Mouse (Mus musculus): ENCODE measurements at regions not wholly inside any gene's neighbourhood (a gene's known extent, or its start where the extent isn't known, plus 50 kb on each side); places are given as distances from the start of the nearest gene placed in this dataset.

GRCm38 (mm10) chr12:26620501-26621134 lies 151.6 kb downstream of the Cmpk2 start:
- no peaks in the 10 kb centered on the region for H3K9me3 ChIP-seq (ENCODE audit: control insufficient read depth, low read length)
- H3K9ac ChIP-seq (ENCODE audit: low read depth, low read length) = no peak overlapping the region
- no peak overlapping the region for H3K4me2 ChIP-seq (ENCODE audit: low read depth, low read length)
- H3K4me3 ChIP-seq (ENCODE audit: low read length) = no peak overlapping the region
- 66% methylated on average over 8 of the region's 8 CpGs for WGBS
- H3K27ac ChIP-seq (ENCODE audit: low read length) = no peak overlapping the region
- H3K36me3 ChIP-seq (ENCODE audit: control insufficient read depth, insufficient read depth, low read length) = no peaks in the 10 kb centered on the region
- H3K27me3 ChIP-seq (replicated peaks; ENCODE audit: control insufficient read depth, insufficient read depth, low read length) = no peaks in the 10 kb centered on the region
- ATAC-seq = no peak
- no peaks in the 10 kb centered on the region for H3K4me1 ChIP-seq (ENCODE audit: control insufficient read depth, insufficient read depth, low read length)

- H3K4me1 ChIP-seq (ENCODE audit: control insufficient read depth, insufficient read depth, low read length) = no peaks in the 10 kb centered on the region
- H3K4me3 ChIP-seq (ENCODE audit: low read length) = no peak overlapping the region
- no peaks in the 10 kb centered on the region for H3K9me3 ChIP-seq (ENCODE audit: control insufficient read depth, low read length)
- H3K9ac ChIP-seq (ENCODE audit: low read depth, low read length) = no peak overlapping the region
- H3K27me3 ChIP-seq (replicated peaks; ENCODE audit: control insufficient read depth, insufficient read depth, low read length) = no peaks in the 10 kb centered on the region
- no peak overlapping the region for H3K4me2 ChIP-seq (ENCODE audit: low read depth, low read length)
- no peak overlapping the region for H3K27ac ChIP-seq (ENCODE audit: low read length)
- H3K36me3 ChIP-seq (ENCODE audit: control insufficient read depth, insufficient read depth, low read length) = no peaks in the 10 kb centered on the region
- 81% methylated on average over 3 of the region's 3 CpGs for WGBS
- no peak for ATAC-seq
Observed at GRCm38 (mm10) chr12:26617969-26618368, 149.0 kb downstream of the Cmpk2 start.

- no peak overlapping the region for H3K4me2 ChIP-seq (ENCODE audit: low read depth, low read length)
- H3K27me3 ChIP-seq (replicated peaks; ENCODE audit: control insufficient read depth, insufficient read depth, low read length) = no peaks in the 10 kb centered on the region
- WGBS = 77% methylated on average over 11 of the region's 11 CpGs
Observed at GRCm38 (mm10) chr12:26613086-26613705, 144.2 kb downstream of the Cmpk2 start.

DNA sequence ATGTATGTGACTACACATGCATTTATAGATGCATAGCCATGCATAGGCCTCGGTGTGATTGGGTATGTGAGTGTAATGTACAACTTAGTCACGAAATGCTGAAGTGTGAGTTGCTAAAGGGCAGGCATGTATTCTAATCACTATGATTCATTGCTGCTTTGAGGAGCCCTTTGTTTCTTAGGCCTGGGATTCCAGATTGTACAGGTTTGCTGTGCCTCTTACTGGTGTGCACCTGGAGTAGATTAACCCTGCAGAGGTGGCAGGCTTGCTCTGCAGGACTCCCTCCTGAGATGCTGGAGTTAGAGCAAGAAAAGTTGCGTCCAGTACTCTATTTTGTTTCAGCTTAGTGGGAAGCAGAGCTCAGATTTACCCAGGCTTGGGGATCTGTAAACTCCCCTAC lies 141.1 kb downstream of the Cmpk2 start:
- H3K27me3 ChIP-seq (replicated peaks; ENCODE audit: control insufficient read depth, insufficient read depth, low read length) = no peaks in the 10 kb centered on the region
- H3K4me2 ChIP-seq (ENCODE audit: low read depth, low read length) = no peak overlapping the region
- H3K4me3 ChIP-seq (ENCODE audit: low read length) = no peak overlapping the region
- H3K4me1 ChIP-seq (ENCODE audit: control insufficient read depth, insufficient read depth, low read length) = no peaks in the 10 kb centered on the region
- 85% methylated on average over 3 of the region's 3 CpGs for WGBS
- no peak overlapping the region for H3K9ac ChIP-seq (ENCODE audit: low read depth, low read length)
- no peak for ATAC-seq
- no peaks in the 10 kb centered on the region for H3K9me3 ChIP-seq (ENCODE audit: control insufficient read depth, low read length)
- H3K27ac ChIP-seq (ENCODE audit: low read length) = no peak overlapping the region
- no peaks in the 10 kb centered on the region for H3K36me3 ChIP-seq (ENCODE audit: control insufficient read depth, insufficient read depth, low read length)

More at GRCm38 (mm10) chr12:26613086-26613705, 144.2 kb downstream of the Cmpk2 start:
- H3K9me3 ChIP-seq (ENCODE audit: control insufficient read depth, low read length) = no peaks in the 10 kb centered on the region
- no peak overlapping the region for H3K27ac ChIP-seq (ENCODE audit: low read length)
- H3K9ac ChIP-seq (ENCODE audit: low read depth, low read length) = no peak overlapping the region
- ATAC-seq = no peak
- no peaks in the 10 kb centered on the region for H3K36me3 ChIP-seq (ENCODE audit: control insufficient read depth, insufficient read depth, low read length)
- H3K4me1 ChIP-seq (ENCODE audit: control insufficient read depth, insufficient read depth, low read length) = no peaks in the 10 kb centered on the region
- H3K4me3 ChIP-seq (ENCODE audit: low read length) = no peak overlapping the region

DNA sequence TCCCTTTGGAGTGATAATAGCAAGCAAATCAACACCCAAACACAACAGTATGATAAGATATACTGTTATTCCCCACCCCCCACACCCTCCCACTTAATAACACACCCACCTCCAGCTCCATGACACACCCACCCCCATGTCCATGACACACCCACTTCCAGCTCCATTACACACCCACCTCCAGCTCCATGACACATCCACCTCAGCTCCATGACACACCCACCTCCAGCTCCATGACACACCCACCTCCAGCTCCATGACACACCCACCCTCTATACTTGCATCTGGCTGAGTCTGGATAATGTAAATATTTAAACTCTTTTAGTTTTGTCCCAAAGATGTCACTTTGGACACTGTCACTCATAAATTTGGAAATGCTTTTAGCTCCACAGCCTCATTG lies 129.5 kb downstream of the Cmpk2 start:
- Histone ChIP-seq H3K27me3 (replicated peaks; ENCODE audit: control insufficient read depth, insufficient read depth, low read length) (no peaks in the 10 kb centered on the region), H3K4me1 (ENCODE audit: control insufficient read depth, insufficient read depth, low read length) (no peaks in the 10 kb centered on the region), H3K27ac (ENCODE audit: low read length) (no peak overlapping the region), H3K4me3 (ENCODE audit: low read length) (no peak overlapping the region), H3K9me3 (ENCODE audit: control insufficient read depth, low read length) (no peaks in the 10 kb centered on the region), H3K36me3 (ENCODE audit: control insufficient read depth, insufficient read depth, low read length) (no peaks in the 10 kb centered on the region), H3K9ac (ENCODE audit: low read depth, low read length) (no peak overlapping the region), H3K4me2 (ENCODE audit: low read depth, low read length) (no peak overlapping the region)
- ATAC-seq = peak; percentile 62

- Histone ChIP-seq H3K27ac (ENCODE audit: low read length) (no peak overlapping the region), H3K27me3 (replicated peaks; ENCODE audit: control insufficient read depth, insufficient read depth, low read length) (no peaks in the 10 kb centered on the region), H3K9ac (ENCODE audit: low read depth, low read length) (no peak overlapping the region), H3K4me2 (ENCODE audit: low read depth, low read length) (no peak overlapping the region), H3K9me3 (ENCODE audit: control insufficient read depth, low read length) (no peaks in the 10 kb centered on the region), H3K4me1 (ENCODE audit: control insufficient read depth, insufficient read depth, low read length) (no peaks in the 10 kb centered on the region), H3K36me3 (ENCODE audit: control insufficient read depth, insufficient read depth, low read length) (no peaks in the 10 kb centered on the region), H3K4me3 (ENCODE audit: low read length) (no peak overlapping the region)
- ATAC-seq = no peak
Observed at GRCm38 (mm10) chr12:26592125-26592524, 123.1 kb downstream of the Cmpk2 start.

DNA sequence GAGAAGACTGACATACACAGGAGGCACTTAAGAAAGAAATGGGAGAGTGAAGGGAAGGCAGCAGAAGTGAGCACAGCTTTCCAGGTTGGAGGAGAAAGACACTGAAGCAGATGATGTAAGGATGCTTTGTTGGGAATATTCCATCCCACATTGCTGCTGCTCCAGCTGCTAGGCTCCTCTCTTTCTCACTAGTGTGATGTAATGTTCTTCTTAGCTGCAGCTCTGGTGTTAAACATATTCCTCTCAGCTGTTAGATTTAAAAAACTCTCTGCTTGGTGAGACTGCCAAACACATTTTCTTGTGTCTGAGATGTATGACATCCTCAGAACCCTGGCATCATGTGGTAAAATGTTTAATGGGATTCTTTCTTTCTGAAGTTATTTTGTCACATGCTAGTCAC lies 120.1 kb downstream of the Cmpk2 start:
- no peak overlapping the region for H3K9ac ChIP-seq (ENCODE audit: low read depth, low read length)
- H3K4me3 ChIP-seq (ENCODE audit: low read length) = no peak overlapping the region
- H3K4me2 ChIP-seq (ENCODE audit: low read depth, low read length) = no peak overlapping the region

DNA sequence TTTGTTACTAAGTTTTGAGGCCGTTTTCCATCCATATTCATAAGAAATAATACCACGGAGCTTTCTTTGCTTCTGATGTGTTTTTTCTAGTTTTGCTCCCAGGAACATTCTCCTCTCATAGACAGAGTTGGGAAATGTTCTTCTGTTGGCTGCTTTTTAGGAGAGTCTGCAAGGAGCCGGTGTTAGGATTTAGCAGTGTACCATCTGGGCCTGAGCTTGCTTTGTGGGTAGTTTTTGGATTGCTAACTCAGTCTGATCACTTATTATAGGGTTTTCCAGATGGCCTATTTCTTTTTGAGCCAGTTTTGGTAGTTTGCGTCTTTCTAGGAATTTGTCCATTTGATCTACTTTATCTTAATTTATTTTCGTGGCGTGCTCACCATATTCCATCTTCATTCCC lies 108.4 kb downstream of the Cmpk2 start:
- no peaks in the 10 kb centered on the region for H3K9me3 ChIP-seq (ENCODE audit: control insufficient read depth, low read length)
- H3K27ac ChIP-seq (ENCODE audit: low read length) = no peak overlapping the region
- no peak overlapping the region for H3K4me2 ChIP-seq (ENCODE audit: low read depth, low read length)
- H3K4me3 ChIP-seq (ENCODE audit: low read length) = no peak overlapping the region
- WGBS = 90% methylated on average over 6 of the region's 6 CpGs
- no peak overlapping the region for H3K9ac ChIP-seq (ENCODE audit: low read depth, low read length)
- no peaks in the 10 kb centered on the region for H3K4me1 ChIP-seq (ENCODE audit: control insufficient read depth, insufficient read depth, low read length)
- H3K27me3 ChIP-seq (replicated peaks; ENCODE audit: control insufficient read depth, insufficient read depth, low read length) = no peaks in the 10 kb centered on the region
- no peaks in the 10 kb centered on the region for H3K36me3 ChIP-seq (ENCODE audit: control insufficient read depth, insufficient read depth, low read length)
- ATAC-seq = no peak

More for the DNA sequence above, 120.1 kb downstream of the Cmpk2 start:
- Histone ChIP-seq H3K4me1 (ENCODE audit: control insufficient read depth, insufficient read depth, low read length) (no peaks in the 10 kb centered on the region), H3K36me3 (ENCODE audit: control insufficient read depth, insufficient read depth, low read length) (no peaks in the 10 kb centered on the region), H3K27ac (ENCODE audit: low read length) (no peak overlapping the region), H3K27me3 (replicated peaks; ENCODE audit: control insufficient read depth, insufficient read depth, low read length) (no peaks in the 10 kb centered on the region), H3K9me3 (ENCODE audit: control insufficient read depth, low read length) (no peaks in the 10 kb centered on the region)
- ATAC-seq = no peak

GRCm38 (mm10) chr12:26571602-26572001 lies 102.6 kb downstream of the Cmpk2 start:
- Histone ChIP-seq H3K27ac (ENCODE audit: low read length) (no peak overlapping the region), H3K9me3 (ENCODE audit: control insufficient read depth, low read length) (no peaks in the 10 kb centered on the region), H3K4me2 (ENCODE audit: low read depth, low read length) (no peak overlapping the region), H3K9ac (ENCODE audit: low read depth, low read length) (no peak overlapping the region), H3K27me3 (replicated peaks; ENCODE audit: control insufficient read depth, insufficient read depth, low read length) (no peaks in the 10 kb centered on the region), H3K4me3 (ENCODE audit: low read length) (no peak overlapping the region), H3K4me1 (ENCODE audit: control insufficient read depth, insufficient read depth, low read length) (no peaks in the 10 kb centered on the region), H3K36me3 (ENCODE audit: control insufficient read depth, insufficient read depth, low read length) (no peaks in the 10 kb centered on the region)
- WGBS = 74% methylated on average over 7 of the region's 7 CpGs
- no peak for ATAC-seq

- no peak overlapping the region for H3K4me2 ChIP-seq (ENCODE audit: low read depth, low read length)
- H3K9me3 ChIP-seq (ENCODE audit: control insufficient read depth, low read length) = no peaks in the 10 kb centered on the region
- H3K4me3 ChIP-seq (ENCODE audit: low read length) = no peak overlapping the region
- no peaks in the 10 kb centered on the region for H3K4me1 ChIP-seq (ENCODE audit: control insufficient read depth, insufficient read depth, low read length)
- no peak overlapping the region for H3K9ac ChIP-seq (ENCODE audit: low read depth, low read length)
- no peaks in the 10 kb centered on the region for H3K27me3 ChIP-seq (replicated peaks; ENCODE audit: control insufficient read depth, insufficient read depth, low read length)
- peak; percentile 96 for ATAC-seq
- WGBS = 66% methylated on average over 4 of the region's 4 CpGs
- H3K36me3 ChIP-seq (ENCODE audit: control insufficient read depth, insufficient read depth, low read length) = no peaks in the 10 kb centered on the region
- H3K27ac ChIP-seq (ENCODE audit: low read length) = no peak overlapping the region
Observed at GRCm38 (mm10) chr12:26567435-26567834, 98.4 kb downstream of the Cmpk2 start.
